Mouse (Mus musculus): ENCODE measurements around the gene Spaca6.
"Not testable (repeated sequence)": the region's sequence is repeated elsewhere in the genome, so short reads cannot be mapped to it uniquely, and the experiment has no call there.

Gene Spaca6

GRCm38 (mm10) chr17:17844606-17845005, 17.6 kb downstream of the Spaca6 start:
- not testable (repeated sequence) for DNase-seq (ENCODE audit: low read depth)

GRCm38 (mm10) chr17:17845187-17846027, 18.4 kb downstream of the Spaca6 start:
- DNase-seq (ENCODE audit: low read depth) = no peak

DNA sequence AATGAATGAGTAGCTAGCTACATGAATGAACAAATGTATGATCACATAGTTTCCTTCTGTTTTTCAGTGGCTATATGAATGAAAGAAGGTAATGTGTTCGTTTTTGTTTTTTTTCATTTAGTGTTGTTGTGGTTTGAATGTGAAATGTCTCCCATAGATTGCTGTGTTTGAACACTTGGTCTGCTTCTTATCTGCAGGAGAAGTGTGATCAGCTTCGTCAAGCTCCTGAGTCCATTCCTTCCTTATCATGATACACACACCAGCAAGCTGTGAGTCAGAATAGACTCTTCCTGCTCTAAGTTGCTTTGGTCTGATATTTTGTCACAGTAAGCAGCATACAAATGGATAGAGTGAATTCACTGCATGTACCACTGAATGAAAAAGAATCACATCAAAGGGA, 22.0 kb downstream of the Spaca6 start:
- no peak for DNase-seq (ENCODE audit: low read depth)

DNA sequence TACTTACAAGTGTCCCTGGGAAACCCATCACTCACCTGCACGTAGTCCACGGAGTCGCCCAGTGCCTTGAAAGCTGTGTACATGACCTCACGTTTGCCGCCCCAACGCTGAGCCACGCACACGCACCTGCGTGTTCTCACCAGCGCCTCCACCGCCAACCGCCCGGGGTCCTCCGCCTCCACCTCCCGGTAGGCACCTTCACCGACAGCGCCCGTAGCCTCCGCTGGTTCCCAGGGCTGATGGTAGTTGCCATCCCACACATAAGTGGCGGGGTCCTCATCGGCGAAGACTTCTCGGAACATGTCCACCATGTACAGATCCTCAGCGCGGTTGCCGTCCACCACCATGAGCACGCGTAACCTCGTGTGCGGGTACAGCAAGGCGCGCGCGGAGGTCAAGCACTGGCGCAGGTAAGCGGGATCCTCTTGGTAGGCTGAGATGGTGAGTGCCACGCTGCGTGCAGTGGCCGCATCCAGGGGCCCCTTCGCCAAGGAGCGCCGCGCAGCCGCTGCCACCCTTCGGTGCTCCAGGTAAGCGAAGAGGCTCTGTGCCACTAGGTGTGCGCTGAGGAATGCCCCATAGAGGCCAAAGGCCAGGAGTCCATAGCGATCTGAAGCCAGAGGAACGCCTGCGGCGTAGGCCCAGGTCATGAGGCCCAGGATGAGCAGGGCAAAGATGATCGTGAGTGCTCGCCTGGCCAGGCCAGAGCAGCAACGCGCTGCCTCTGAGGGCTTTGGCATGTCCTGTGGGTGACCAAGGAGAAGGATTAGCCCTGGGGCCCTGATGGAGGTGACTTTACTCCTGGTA, 23.2 kb downstream of the Spaca6 start:
- DNase-seq (ENCODE audit: low read depth) = no peak

DNA sequence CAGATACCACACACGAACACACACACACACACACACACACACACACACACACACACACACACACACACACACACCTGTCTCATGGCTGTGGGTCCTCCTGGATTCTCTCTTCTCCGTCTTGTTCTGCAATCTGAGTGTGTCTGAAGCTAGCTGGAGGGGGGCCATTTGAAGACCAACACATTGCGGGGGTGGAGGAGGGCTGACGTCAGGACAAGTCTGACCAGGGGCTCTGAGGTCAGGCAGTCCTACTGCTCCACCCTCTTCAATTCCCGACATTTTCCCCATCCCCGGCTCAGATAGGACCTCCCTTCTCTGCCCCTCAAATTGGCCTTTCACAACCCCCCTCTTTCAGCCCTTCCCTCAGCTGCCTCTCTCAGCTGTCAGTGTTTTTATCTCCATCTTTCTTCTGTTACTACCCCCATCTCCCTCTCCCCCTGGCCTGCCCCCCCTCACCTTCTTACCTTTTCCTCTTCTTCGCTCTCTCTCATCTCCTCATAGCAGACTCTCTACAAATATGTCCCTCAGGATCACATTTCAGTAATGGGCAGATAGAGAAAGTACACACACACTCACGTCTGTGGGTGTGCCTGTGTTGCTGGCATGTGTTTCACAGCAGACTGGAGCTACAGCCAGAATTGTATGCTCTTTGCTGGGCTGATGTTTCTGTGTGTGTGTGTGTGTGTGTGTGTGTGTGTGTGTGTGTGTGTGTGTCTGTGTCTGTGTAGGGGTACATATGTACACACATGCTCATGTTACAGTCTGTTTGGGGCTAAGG, 28.3 kb downstream of the Spaca6 start, which contains the start of gene Has1:
Gene Has1, minus strand, starts transcription at position 142 of the 775 bp plus-strand sequence.
- no peak for DNase-seq (ENCODE audit: low read depth)

DNA sequence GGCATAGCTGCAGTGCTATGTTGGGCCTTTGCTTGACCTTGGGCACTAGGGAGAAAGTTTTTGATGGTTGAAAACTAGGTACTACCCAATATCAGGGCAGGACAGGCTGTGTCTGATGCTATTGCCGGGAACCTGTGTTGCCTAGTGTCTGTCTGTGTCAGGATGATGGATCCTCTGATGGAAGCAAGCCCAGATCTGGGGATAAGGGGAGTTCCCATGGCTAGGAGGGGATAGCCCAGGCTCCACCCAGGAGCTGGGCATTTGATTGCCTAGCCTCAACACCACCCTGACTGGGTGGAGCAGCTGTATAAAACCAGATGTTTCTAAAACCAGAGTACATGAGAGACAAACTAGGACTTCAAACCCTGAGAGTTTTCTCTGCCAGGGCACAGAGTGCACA, 29.7 kb downstream of the Spaca6 start:
- no peak for DNase-seq (ENCODE audit: low read depth)

DNA sequence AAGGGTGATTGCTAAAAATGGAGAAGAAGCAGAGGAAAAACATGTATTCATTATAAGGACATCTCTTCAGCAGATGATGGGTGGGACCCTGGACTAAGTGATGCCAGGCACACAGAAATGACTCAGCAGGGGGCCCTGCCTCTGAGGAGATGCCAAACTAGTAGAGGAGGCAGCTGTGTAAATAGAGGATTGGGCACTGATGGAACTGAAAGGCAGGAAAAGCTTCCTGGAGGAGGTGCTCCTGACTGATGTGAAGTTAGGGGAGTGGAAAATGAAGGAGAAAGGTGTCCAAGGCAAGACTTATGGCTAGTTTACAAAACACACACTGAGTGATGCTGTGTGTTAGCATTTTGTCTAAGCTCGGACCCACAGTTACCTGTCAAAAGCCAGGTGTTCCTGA, 30.5 kb downstream of the Spaca6 start:
- no peak for DNase-seq (ENCODE audit: low read depth)

- DNase-seq (ENCODE audit: low read depth) = no peak
Measured at GRCm38 (mm10) chr17:17860110-17860509, 33.2 kb downstream of the Spaca6 start.

GRCm38 (mm10) chr17:17862360-17862759, 35.4 kb downstream of the Spaca6 start:
- no peak for DNase-seq (ENCODE audit: low read depth)

GRCm38 (mm10) chr17:17865168-17865567, 38.2 kb downstream of the Spaca6 start:
- no peak for DNase-seq (ENCODE audit: low read depth)

DNA sequence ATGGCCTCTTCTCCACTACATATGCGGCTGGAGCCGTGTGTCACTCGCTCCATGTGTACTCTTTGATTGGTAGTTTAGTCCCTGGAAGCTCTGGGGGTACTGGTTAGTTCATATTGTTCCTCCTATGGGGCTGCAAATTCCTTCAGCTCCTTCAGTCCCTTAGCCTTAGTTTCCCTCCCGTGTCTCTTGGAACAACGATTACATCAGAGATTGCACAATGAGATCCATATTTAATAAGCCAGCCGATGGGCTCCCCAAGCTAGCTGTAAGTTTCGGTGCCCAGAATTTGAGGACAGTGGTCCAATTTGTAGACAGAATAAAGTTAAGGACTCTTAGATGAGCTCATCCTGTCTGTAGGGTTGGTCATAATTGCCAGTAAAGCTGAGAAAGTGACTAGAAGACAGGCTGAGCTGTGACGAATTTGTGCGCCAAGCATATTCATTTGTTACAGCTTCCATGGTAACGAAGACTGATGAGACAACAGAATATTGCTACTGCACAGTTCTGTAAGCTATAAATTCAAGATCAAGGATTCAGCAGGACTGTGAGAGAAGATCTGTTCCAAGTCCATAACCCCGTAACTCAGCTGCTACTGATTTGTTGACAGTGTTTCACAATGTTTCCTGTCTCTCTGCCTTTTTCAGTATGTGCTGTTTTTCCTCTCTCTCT, 40.0 kb downstream of the Spaca6 start:
- DNase-seq (ENCODE audit: low read depth) = no peak

DNA sequence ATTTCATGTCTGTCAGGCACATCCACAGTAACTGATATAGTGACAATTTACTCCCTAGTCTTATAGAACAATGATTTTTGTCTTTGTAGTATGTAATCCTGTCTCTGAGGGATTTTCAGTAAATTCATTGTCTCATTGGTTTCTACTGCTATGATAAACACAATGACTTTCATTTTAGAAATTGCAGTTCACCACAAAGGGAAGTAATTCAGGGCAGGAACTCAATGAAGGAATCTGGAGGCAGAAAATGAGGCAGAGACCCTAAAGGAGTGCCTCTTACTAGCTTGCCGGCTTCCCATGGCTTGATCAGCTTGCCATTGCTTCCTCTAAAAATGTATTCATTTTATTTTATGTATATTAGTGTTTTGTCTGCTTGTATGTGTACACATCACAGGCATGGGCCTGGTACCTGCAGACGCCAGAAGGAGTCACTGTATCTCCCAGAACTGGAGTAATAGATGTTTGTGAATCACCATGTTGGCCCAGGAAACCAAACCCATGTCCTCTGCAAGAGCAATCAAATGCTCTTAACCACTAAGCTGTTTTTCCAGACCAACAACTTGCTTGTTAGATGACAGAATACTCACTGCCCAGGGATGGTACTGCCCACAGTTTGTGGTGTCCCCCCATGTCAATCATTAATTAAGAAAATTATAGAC, 44.1 kb downstream of the Spaca6 start:
- no peak for DNase-seq (ENCODE audit: low read depth)

DNA sequence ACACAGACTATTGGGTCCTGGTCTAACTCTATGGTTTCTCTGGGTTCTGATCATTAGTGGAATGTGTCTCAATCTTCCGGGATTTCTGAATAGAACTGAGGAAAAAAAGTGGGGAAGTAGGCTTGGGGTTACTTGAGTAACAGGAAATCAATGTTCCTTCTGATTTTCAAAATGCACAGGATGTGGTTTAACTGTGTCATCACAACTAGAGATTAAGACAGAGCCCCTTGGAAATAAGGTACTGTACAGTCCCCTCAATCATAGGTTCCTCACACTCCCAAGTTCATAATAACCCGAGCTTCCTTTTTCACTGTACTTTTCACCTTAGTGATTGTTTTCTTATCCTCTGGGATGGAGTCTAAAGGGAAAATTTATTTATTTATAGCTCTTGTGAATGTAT, 44.7 kb downstream of the Spaca6 start:
- no peak for DNase-seq (ENCODE audit: low read depth)

GRCm38 (mm10) chr17:17879347-17879746, 52.4 kb downstream of the Spaca6 start:
- DNase-seq (ENCODE audit: low read depth) = no peak

DNA sequence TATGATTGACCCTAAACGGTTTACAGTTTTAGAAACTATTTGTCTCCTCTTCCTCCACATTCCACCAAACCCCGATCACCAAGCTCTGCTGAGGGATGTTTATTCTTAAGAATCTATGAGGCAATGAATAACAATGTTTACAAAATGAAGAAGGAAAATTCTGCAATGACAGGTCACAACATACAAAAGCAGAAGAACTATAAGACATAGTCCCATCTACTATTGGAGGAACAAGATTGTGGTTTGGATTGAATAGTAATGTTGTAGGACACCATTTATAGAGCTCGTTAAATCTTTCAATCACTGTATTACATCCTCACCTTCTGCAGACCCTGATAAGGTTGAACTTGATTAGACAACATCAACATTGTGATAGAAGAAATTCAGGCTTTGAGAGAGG, 55.7 kb downstream of the Spaca6 start:
- no peak for DNase-seq (ENCODE audit: low read depth)

GRCm38 (mm10) chr17:17883840-17884239, 56.9 kb downstream of the Spaca6 start, which contains the start of gene Fpr1:
Gene Fpr1, minus strand, starts transcription at chr17:17883940.
- DNase-seq (ENCODE audit: low read depth) = no peak

DNA sequence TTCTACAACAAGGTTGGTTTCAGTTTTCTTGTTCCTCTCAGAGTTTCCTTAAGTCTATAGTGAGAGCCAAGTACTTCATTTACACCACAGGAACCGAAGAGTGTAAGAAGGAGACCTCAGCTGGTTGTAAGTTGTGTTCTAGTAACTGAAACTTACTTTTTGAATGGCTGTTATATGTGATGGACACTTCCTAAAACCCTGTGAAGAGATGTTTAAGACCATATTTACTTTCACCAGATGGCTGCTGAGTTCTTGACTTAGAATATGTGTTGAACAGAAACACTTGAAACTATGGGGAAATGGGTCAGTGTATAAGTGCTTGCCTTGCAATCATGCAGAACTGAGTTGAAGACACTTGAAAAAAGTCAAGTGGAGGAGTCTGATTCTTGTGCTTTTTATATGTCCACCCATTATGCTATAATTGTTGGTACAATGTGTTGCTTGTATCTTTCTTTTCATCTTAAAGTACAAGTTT, 60.9 kb downstream of the Spaca6 start, which contains the start of the genes Fpr2 and Fpr3:
Gene Fpr2, plus strand, starts transcription at position 51 of the 475 bp plus-strand sequence.
Gene Fpr3, plus strand, starts transcription at position 79 of the 475 bp plus-strand sequence.
- DNase-seq (ENCODE audit: low read depth) = no peak

DNA sequence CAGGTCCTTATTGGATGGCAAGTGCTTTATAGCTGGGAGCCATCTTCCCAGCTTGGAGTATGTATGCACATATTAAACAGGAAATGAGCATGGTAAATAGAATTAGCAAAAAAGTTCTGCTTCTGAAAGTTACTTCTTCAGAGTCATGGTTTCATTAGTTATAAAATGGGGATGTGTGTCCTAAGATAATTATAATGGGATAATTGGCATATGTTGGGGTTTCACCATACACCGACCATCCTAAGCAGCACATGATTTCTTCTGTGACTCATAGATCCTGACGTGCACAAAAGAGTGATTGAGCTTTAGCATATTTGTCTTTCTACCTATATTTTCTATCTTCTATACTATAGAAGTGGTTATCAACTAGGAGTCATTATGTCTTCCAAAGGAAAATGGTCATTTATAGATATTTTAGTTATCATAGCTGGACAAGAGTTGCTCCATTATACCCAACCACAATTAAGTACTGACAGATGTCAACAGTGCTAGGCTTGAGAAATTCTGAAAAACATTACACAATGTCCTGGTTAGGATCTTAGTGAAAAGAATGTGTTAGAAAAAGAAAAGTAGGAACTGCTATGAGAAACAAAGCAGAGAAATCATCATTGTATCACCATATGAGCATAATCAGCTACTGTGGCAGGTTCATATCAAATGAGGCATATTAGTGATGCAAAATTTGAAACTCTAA, 62.9 kb downstream of the Spaca6 start:
- DNase-seq (ENCODE audit: low read depth) = no peak

Measured in c-Kit-positive CD71-negative TER-119-negative erythroid progenitor cells, embryonic 14.5 days (primary cell).